Comparison of ENCODE assay signal across 8 mouse cellular contexts in genomic region chr13:24862520-24862919, GRCm38 (mm10). TPM values are rescaled to one million over a fixed set of nuclear protein-coding genes. Genes with fewer than 3 reads are reported as not detected.
A peak's percentile ranks its signal among the peaks of the same experiment; 100 is the strongest.
DNase-seq lines count a peak whose midpoint lies in the region; ATAC-seq and TF ChIP-seq lines count a peak whose summit lies in the region.
"Had no signal": no experiment of that assay in that cellular context is flagged by ENCODE, and none has a peak within 500 bp of the region (broad histone marks: within the 10 kb centered on the region; RNA-seq: fewer than 3 reads in every experiment).

No protein-coding gene starts in this region.

- no peak overlapping the region for H3K4me2 ChIP-seq in lung, embryonic 14.5 days
- H3K4me2 ChIP-seq: neural tube, embryonic 12.5 days had no signal

- 56% methylated on average over 7 of the region's 7 CpGs for WGBS in lung, embryonic 14.5 days

- no peaks in the 10 kb centered on the region for H3K9me3 ChIP-seq in lung, embryonic 14.5 days (ENCODE audit: low read depth, low read length)
- H3K9me3 ChIP-seq: neural tube, embryonic 12.5 days had no signal

- H3K27ac ChIP-seq in lung, embryonic 14.5 days (ENCODE audit: low read depth) = no peak overlapping the region
- H3K27ac ChIP-seq in testis, adult 2 months (ENCODE audit: control insufficient read depth, insufficient read depth, low read depth, low read length) = no peak overlapping the region
- H3K27ac ChIP-seq: neural tube, embryonic 12.5 days had no signal

- TF ChIP-seq POLR2A in testis, adult 2 months (IDR thresholded peaks at IDR 0.05; ENCODE audit: control insufficient read depth, low read depth, low read length) = no peak

- ATAC-seq in lung, embryonic 14.5 days (ENCODE audit: insufficient read depth) = no peak

- DNase-seq in right cerebral cortex, adult 18-20 months = peak; percentile 48
- no peak for DNase-seq in right cerebral cortex, postnatal 25 days
- peak; percentile 81 for DNase-seq in adrenal gland, postnatal 14 days
- DNase-seq in embryo, embryonic 11.5 days (ENCODE audit: low read depth, low spot score) = peak; percentile 13
- DNase-seq in kidney, postnatal 4 days = peak; percentile 67 to 74
- DNase-seq in lung, embryonic 14.5 days = peak; percentile 62

- TF ChIP-seq CTCF in lung, embryonic 14.5 days (IDR thresholded peaks at IDR 0.05; ENCODE audit: low read depth) = peak; percentile 38
- TF ChIP-seq CTCF in testis, adult 2 months (IDR thresholded peaks at IDR 0.05; ENCODE audit: control insufficient read depth, insufficient read depth, insufficient replicate concordance, low read depth, low read length) = peak; percentile 45; the same call in 1 of the 2 replicates

- H3K9ac ChIP-seq in lung, embryonic 14.5 days = no peak overlapping the region
- H3K9ac ChIP-seq: neural tube, embryonic 12.5 days had no signal

- H3K27me3 ChIP-seq in lung, embryonic 14.5 days (ENCODE audit: insufficient read depth, low read length) = no peaks in the 10 kb centered on the region
- no peaks in the 10 kb centered on the region for H3K27me3 ChIP-seq in testis, adult 2 months (ENCODE audit: control insufficient read depth, insufficient read depth, low read length)
- H3K27me3 ChIP-seq: neural tube, embryonic 12.5 days had no signal

- no peaks in the 10 kb centered on the region for H3K36me3 ChIP-seq in lung, embryonic 14.5 days (ENCODE audit: insufficient read depth)
- H3K36me3 ChIP-seq in testis, adult 2 months (ENCODE audit: control insufficient read depth, insufficient read depth, low read length) = no peaks in the 10 kb centered on the region
- H3K36me3 ChIP-seq: neural tube, embryonic 12.5 days had no signal

- H3K4me1 ChIP-seq in lung, embryonic 14.5 days (ENCODE audit: insufficient read depth) = no peaks in the 10 kb centered on the region
- no peaks in the 10 kb centered on the region for H3K4me1 ChIP-seq in testis, adult 2 months (ENCODE audit: control insufficient read depth, insufficient read depth, low read length)
- H3K4me1 ChIP-seq: neural tube, embryonic 12.5 days had no signal

- no peak overlapping the region for H3K4me3 ChIP-seq in lung, embryonic 14.5 days (ENCODE audit: low read depth, low read length)
- no peak overlapping the region for H3K4me3 ChIP-seq in testis, adult 2 months (ENCODE audit: control insufficient read depth, low read depth, low read length)
- H3K4me3 ChIP-seq: neural tube, embryonic 12.5 days had no signal

RNA-seq across cellular contexts. Expression of gene D130043K22Rik, which starts 17.6 kb away (rescaled TPM):
- total RNA-seq in adrenal gland, postnatal 14 days (2021) = 0.83 and 1.3 TPM in 2 replicates
- 0.12 and 0.14 TPM in 2 replicates for polyA plus RNA-seq in lung, embryonic 14.5 days (2014; fragmentation: Nextera tagmentation; extraction: Ambion mirVana)
- 1.5 and 1.6 TPM in 2 replicates for polyA plus RNA-seq in testis, adult 2 months (2012; rRNA removed)

RNA-seq across cellular contexts. Expression of gene Tdp2, which starts 31.0 kb away (rescaled TPM):
- total RNA-seq in adrenal gland, postnatal 14 days (2021) = 24.3 and 26.0 TPM in 2 replicates
- polyA plus RNA-seq in lung, embryonic 14.5 days (2014; fragmentation: Nextera tagmentation; extraction: Ambion mirVana) = 61.5 and 66.3 TPM in 2 replicates
- polyA plus RNA-seq in testis, adult 2 months (2012; rRNA removed) = 16.3 and 21.0 TPM in 2 replicates

RNA-seq across cellular contexts. Expression of gene Acot13, which starts 31.2 kb away (rescaled TPM):
- total RNA-seq in adrenal gland, postnatal 14 days (2021) = 135 and 157 TPM in 2 replicates
- polyA plus RNA-seq in lung, embryonic 14.5 days (2014; fragmentation: Nextera tagmentation; extraction: Ambion mirVana) = 61.1 and 62.3 TPM in 2 replicates
- 8.4 and 10.2 TPM in 2 replicates for polyA plus RNA-seq in testis, adult 2 months (2012; rRNA removed)
